Mouse (Mus musculus) stomach, embryonic 16.5 days (tissue): ENCODE measurements around the gene Tgfbr1. TPM values are rescaled to one million over a fixed set of nuclear protein-coding genes. Genes with fewer than 3 reads are reported as not detected.
A peak's percentile ranks its signal among the peaks of the same experiment; 100 is the strongest.

ENCODE experiments used
- ATAC-seq: fragments of 200-750 bp; cut with Nextera tagmentation; 2 replicates; pipeline ENCODE4 v1.8.0; 2017; ENCODE audit warnings: moderate number of reproducible peaks, moderate TSS enrichment; ENCODE audit not compliant: insufficient read depth, low FRiP score
- H3K27ac ChIP-seq: fragments of 300-500 bp; sonication (generic); 2 replicates; pipeline ENCODE4 v1.5.1; 2014; ENCODE audit warnings: low read length
- H3K27me3 ChIP-seq: fragments of 300-500 bp; sonication (generic); 2 replicates; pipeline ENCODE4 v1.6.1; 2014; ENCODE audit warnings: low read length, control low read depth, mixed read lengths; ENCODE audit not compliant: control insufficient read depth, insufficient read depth
- H3K36me3 ChIP-seq: fragments of 300-500 bp; sonication (generic); 2 replicates; pipeline ENCODE4 v1.6.1; 2014; ENCODE audit warnings: low read length; ENCODE audit not compliant: control insufficient read depth, insufficient read depth
- H3K4me1 ChIP-seq: fragments of 300-500 bp; sonication (generic); 2 replicates; pipeline ENCODE4 v1.6.1; 2014; ENCODE audit warnings: low read length, control low read depth, mixed read lengths; ENCODE audit not compliant: control insufficient read depth, insufficient read depth
- H3K4me2 ChIP-seq: fragments of 300-500 bp; sonication (generic); 2 replicates; pipeline ENCODE4 v1.6.1; 2014; ENCODE audit warnings: low read depth, low read length, mixed read lengths
- H3K4me3 ChIP-seq: fragments of 300-500 bp; sonication (generic); replicated peaks from 2 replicates; pipeline ENCODE4 v1.5.1; 2014; ENCODE audit warnings: mild to moderate bottlenecking, low read length
- H3K9ac ChIP-seq: fragments of 300-500 bp; sonication (generic); 2 replicates; pipeline ENCODE4 v1.6.1; 2014; ENCODE audit warnings: low read length
- H3K9me3 ChIP-seq: fragments of 300-500 bp; sonication (generic); replicated peaks from 2 replicates; pipeline ENCODE4 v1.6.1; 2016; ENCODE audit warnings: low read length, control low read depth; ENCODE audit not compliant: control insufficient read depth
- WGBS: fragments of 180-500 bp; shearing (Covaris S2); extraction: QIAGEN DNeasy Blood & Tissue Kit; methylation state at CpG from one replicate; pipeline ENCODE4 v1.1.7; 2014; 5-methylcytosine and 5-hydroxymethylcytosine counted together
- polyA plus RNA-seq: library from polyadenylated mRNA; unstranded; fragments of >200 nt; fragmentation: Nextera tagmentation; extraction: Ambion mirVana; gene quantifications from 2 replicates; pipeline ENCODE4 v1.2.1, GENCODE M21; 2015

The Tgfbr1 gene
- polyA plus RNA-seq, 1 experiment from 2014 or later, result 30.5 TPM

DNA sequence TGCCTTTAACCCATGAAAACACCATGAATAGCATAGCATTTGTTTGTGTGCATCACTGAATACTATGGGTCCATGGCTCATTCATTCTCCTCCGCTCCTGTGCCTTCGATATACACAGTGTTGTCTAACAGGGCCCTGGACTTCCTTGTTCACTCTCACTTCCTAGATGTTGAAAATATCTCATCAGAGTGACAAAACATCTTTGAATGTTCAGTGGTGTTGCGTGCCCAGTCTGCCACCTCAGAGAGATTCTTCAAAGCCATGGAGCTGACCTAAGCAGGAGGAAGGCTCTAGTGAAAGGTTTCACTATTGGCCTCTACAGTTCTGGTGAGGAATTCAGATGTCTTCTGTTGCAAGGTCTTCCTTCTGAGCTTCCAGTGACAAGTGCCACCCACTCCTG lies 19.5 kb upstream of the Tgfbr1 start:
- 92% methylated on average over 3 of the region's 3 CpGs for WGBS
- no peak for ATAC-seq

DNA sequence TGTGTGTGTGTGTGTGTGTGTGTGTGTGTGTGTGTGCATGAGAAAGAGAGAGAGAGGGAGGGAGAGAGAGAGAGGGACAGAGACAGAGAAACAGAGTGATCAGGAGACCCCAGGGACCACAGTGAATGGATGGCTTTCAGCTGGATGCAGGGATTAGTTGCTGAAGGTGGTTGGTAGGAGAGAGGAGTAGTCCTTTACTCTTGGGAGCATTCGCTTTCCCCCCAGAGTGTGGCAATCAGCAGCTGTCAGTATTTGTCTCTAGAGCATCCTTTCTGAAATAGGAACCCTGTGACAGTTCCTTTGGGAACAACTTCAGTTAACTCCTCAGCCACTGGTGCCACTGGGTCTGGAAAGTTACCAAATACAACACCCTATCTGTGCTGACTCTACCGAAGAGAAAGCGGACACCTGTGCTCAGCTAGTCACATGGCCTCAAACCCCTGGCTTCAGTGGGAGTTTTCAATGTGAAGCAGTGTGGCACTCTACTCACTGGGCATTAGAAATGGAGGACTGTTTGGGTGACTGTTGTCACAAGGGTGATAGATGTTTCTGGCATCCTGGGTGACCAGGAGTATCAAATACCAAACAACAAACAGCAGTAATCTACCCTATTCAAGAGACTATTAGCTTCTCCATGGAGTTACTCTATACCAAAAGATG lies 16.0 kb upstream of the Tgfbr1 start:
- Histone ChIP-seq H3K4me3 (no peak overlapping the region), H3K4me2 (no peak overlapping the region), H3K36me3 (no peaks in the 10 kb centered on the region), H3K9ac (no peak overlapping the region), H3K27me3 (no peaks in the 10 kb centered on the region; the same call in 1 of the 2 replicates), H3K4me1 (no peaks in the 10 kb centered on the region), H3K27ac (no peak overlapping the region), H3K9me3 (no peaks in the 10 kb centered on the region)
- ATAC-seq, result no peak
- 65% methylated on average over 3 of the region's 3 CpGs for WGBS

More for the DNA sequence above, 19.5 kb upstream of the Tgfbr1 start:
- Histone ChIP-seq H3K4me3 (no peak overlapping the region), H3K4me2 (no peak overlapping the region), H3K36me3 (no peaks in the 10 kb centered on the region), H3K4me1 (no peaks in the 10 kb centered on the region), H3K9ac (no peak overlapping the region), H3K27me3 (no peaks in the 10 kb centered on the region; the same call in 1 of the 2 replicates), H3K9me3 (no peaks in the 10 kb centered on the region), H3K27ac (no peak overlapping the region)

DNA sequence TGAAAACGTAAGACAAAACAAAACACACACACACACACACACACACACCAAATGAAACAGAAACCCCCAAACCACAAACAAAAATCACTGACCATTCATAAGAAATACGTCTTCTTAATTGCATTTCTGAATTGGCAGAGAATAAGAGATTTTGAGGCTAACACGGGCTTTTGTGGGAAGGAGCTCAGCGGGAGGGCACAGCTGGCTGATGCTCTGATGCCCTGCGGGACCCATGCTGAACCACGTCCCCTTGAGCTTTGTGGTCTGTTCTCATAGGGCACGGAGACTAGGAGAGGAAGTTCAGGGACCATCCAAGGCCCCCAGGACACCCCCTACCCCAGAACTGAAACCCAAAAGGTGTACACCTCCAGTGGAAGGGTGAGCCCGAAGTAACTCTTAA lies 10.4 kb upstream of the Tgfbr1 start:
- Histone ChIP-seq H3K9ac (no peak overlapping the region), H3K27me3 (no peaks in the 10 kb centered on the region), H3K4me3 (no peak overlapping the region), H3K27ac (no peak overlapping the region), H3K4me1 (no peaks in the 10 kb centered on the region), H3K9me3 (no peaks in the 10 kb centered on the region), H3K36me3 (no peaks in the 10 kb centered on the region), H3K4me2 (no peak overlapping the region)
- ATAC-seq, result no peak
- WGBS, result 51% methylated on average over 8 of the region's 8 CpGs

DNA sequence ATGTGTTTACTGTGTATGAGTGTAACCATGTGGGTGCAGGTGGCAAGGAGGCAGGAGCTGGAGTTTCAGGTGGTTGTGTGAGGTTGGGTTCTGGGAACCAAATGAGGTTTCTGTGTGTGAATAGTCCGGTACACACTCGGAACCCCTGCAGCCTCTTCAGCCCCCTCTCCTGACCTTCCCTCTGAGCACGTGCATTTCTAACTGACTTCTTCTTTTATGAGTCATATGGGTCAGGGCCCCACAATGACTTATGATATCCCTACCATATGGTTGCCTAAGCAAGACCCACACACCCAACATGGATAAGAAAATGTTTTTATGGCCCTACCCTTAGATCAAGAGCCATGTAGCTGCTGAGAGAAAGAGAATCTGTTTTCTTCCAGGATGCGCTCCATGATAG lies 6.0 kb upstream of the Tgfbr1 start:
- no peak overlapping the region for H3K4me2 ChIP-seq
- no peaks in the 10 kb centered on the region for H3K27me3 ChIP-seq
- H3K9ac ChIP-seq, result no peak overlapping the region
- ATAC-seq, result no peak
- no peak overlapping the region for H3K4me3 ChIP-seq
- no peak overlapping the region for H3K27ac ChIP-seq
- WGBS, result 70% methylated on average over 4 of the region's 4 CpGs
- H3K9me3 ChIP-seq, result no peaks in the 10 kb centered on the region
- no peaks in the 10 kb centered on the region for H3K36me3 ChIP-seq
- peaks cover 6% of the 10 kb centered on the region for H3K4me1 ChIP-seq

DNA sequence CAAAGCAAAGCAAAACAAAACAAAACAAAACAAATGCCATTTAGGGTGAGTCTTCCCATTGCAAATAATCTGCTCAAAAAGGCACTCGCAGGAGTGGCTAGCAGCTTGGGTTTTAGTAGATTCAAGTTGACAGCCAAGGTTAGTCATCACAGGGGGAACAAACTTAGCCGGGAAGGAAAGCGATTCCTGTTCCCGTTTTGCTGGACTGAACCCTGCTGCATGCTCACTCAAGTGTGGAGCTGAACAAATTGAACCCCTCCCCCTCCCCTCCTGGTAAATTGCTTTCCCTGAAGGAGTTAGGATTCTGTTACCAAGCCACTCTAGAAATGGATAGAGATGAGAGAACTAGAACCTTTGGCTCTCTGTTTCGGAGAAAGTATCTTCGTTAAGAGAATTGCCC lies 3.3 kb upstream of the Tgfbr1 start:
- H3K4me2 ChIP-seq, result no peak overlapping the region
- no peak overlapping the region for H3K9ac ChIP-seq
- no peaks in the 10 kb centered on the region for H3K9me3 ChIP-seq
- H3K27me3 ChIP-seq, result no peaks in the 10 kb centered on the region
- no peaks in the 10 kb centered on the region for H3K36me3 ChIP-seq
- H3K27ac ChIP-seq, result no peak overlapping the region
- peaks cover 13% of the 10 kb centered on the region for H3K4me1 ChIP-seq
- ATAC-seq, result no peak
- 46% methylated on average over 6 of the region's 6 CpGs for WGBS
- H3K4me3 ChIP-seq, result no peak overlapping the region

DNA sequence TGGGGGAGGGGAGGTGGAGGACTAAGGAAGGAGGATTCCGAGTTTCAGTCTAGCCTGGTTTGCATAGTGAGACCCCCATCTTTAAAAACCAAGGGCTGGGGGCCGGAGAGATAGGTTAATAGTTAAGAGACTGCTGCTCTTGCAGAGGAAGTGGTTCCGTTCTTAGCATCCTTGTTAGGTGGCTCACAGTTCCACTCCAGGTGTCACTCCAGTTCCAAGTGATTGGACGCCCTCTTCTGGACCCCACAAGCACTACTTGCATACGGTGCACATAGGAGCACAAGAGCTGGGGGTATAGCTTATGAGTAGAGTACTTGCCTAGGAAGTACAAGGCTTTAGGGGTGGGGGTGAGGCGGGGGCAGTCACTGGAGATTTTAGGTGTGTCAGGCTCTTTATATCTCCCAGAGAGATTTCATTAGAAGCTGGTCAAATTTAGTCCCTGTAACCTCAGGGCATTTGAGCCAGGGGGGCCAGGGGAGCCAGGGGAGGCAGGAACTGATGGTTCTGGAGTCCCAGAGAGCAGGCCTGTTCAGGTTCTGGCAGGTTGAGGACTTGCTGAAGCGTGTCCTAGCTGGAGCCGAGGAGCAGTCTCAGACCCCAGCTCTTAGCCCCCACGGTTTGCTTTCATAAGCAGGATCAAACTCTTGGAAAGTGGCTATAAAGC lies 1.5 kb upstream of the Tgfbr1 start:
- Histone ChIP-seq H3K9ac (peak overlapping the region; percentile 80), H3K9me3 (no peaks in the 10 kb centered on the region), H3K4me1 (peaks cover 14% of the 10 kb centered on the region), H3K4me3 (peak overlapping the region; percentile 94), H3K27me3 (no peaks in the 10 kb centered on the region), H3K27ac (peak overlapping the region; percentile 67), H3K36me3 (no peaks in the 10 kb centered on the region), H3K4me2 (peak overlapping the region; percentile 91)
- ATAC-seq, result no peak
- WGBS, result 23% methylated on average over 9 of the region's 9 CpGs

DNA sequence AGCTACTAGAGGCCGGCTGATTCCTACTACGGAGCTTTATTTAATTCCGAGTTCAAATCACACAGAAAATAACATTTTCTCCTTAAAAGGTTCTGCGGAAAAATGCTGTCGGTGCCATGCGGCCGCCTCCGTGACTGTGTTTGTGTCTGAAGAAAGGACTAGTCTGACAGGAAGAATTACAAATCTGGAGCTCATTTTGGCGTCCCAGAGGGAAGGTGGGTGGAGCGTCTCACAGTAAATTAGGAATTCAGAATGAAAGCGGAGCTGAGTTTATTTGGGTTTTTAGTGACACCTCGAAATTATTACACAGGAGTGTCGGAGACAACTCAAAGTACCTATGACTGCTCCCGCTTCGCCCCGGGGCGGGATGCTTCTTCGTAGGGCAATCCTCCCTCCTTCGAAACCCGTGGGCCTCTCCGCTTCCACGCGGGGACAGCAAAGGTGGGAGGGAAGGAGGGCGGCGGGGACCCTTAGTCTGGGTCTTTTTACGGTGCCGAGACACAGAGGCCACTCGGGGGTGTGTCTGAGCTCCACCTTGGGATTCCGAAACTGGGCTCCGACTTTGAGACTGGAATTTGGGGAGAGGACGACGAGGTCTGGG lies 861 bp upstream of the Tgfbr1 start:
- ATAC-seq, result no peak; the same call in 1 of the 2 replicates
- 1% methylated on average over 32 of the region's 32 CpGs for WGBS
- peak overlapping the region; percentile 67 for H3K27ac ChIP-seq

DNA sequence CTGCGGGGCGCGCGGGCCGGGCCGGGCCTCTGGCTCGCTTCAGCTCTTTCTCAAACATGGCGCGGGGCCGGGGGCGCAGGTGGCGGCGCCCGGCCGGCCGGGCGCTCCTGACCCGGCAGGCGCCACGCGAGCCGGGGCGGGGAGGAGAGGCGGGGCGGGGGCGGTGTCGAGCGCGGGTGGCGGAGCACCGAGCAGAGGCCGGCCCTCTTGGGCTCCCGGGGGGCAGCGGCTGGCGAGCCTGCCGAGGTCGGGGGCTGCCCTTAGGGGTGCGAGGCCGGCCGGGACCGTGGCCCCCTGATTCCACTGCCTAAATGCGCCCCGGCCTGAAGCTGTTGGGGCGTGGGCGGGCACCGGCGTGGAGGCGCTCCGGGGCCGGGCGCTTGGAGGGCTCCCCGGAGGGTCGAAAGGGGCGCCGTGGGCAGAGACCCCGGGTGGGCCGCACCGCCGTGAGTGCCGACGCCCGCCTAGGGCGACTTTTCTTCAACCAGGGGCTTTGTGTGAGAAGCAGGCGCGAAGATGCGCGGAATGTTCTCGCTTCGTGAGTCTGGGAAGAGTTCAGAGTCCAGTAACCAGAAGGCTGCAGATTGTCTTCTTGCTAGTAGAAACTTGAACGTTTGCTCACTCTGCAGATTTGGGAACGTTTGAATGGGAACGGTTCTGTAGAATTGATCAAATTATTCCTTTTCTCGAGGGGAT lies 542 bp downstream of the Tgfbr1 start:
- ATAC-seq, result peak; percentile 65
- H3K4me2 ChIP-seq, result peak overlapping the region; percentile 74
- peak overlapping the region; percentile 96 for H3K27ac ChIP-seq
- H3K9me3 ChIP-seq, result no peaks in the 10 kb centered on the region
- H3K27me3 ChIP-seq, result no peaks in the 10 kb centered on the region
- peak overlapping the region; percentile 94 for H3K4me3 ChIP-seq
- H3K9ac ChIP-seq, result peak overlapping the region; percentile 95
- no peaks in the 10 kb centered on the region for H3K36me3 ChIP-seq
- under 1% methylated on average over 66 of the region's 73 CpGs for WGBS
- peaks cover 14% of the 10 kb centered on the region for H3K4me1 ChIP-seq

More for the DNA sequence above, 861 bp upstream of the Tgfbr1 start:
- Histone ChIP-seq H3K27me3 (no peaks in the 10 kb centered on the region), H3K36me3 (no peaks in the 10 kb centered on the region), H3K9me3 (no peaks in the 10 kb centered on the region), H3K4me2 (peak overlapping the region; percentile 91), H3K9ac (peak overlapping the region; percentile 80), H3K4me3 (peak overlapping the region; percentile 94), H3K4me1 (peaks cover 14% of the 10 kb centered on the region)

DNA sequence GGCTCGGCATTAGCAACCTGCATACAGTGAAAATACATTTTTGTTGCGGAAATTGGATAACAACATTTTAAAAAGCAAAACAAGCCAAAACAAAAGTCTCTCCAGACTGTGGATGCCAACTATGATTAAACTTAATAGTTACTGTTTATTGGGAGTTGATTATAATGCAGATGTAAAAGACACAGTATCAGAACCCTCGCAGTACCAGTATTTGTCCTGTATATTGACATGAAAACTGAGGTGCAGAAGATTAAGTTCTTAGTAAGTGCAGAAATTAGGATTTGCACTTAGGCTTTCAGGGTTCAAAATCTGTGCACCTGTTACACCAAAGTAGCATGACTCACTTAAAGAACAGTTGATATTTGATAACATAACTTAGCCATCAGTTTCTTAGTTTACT lies 1.3 kb downstream of the Tgfbr1 start:
- peak overlapping the region; percentile 74 for H3K4me2 ChIP-seq
- peak overlapping the region; percentile 94 for H3K4me3 ChIP-seq
- no peaks in the 10 kb centered on the region for H3K36me3 ChIP-seq
- H3K9ac ChIP-seq, result peak overlapping the region; percentile 95
- no peak for ATAC-seq
- WGBS, result 35% methylated on average over 3 of the region's 3 CpGs
- peaks cover 14% of the 10 kb centered on the region for H3K4me1 ChIP-seq
- H3K27me3 ChIP-seq, result no peaks in the 10 kb centered on the region
- no peaks in the 10 kb centered on the region for H3K9me3 ChIP-seq
- no peak overlapping the region for H3K27ac ChIP-seq
